Mouse (Mus musculus) layer of hippocampus, postnatal 36 days (tissue): ENCODE measurements around the gene Tspan15. TPM values are rescaled to one million over a fixed set of nuclear protein-coding genes. Genes with fewer than 3 reads are reported as not detected.

Source experiments
- DNase-seq, 2 experiments: peaks; one replicate each; pipeline ENCODE4 v3.0.0; 2022
- total RNA-seq, 2 experiments: library from RNA; stranded (reverse); gene quantifications; 2 replicates each; pipeline ENCODE4 v1.2.3; 2021

Tspan15 gene
- total RNA-seq, 2 experiments from 2014 or later, result 18.3 to 18.5 TPM

DNA sequence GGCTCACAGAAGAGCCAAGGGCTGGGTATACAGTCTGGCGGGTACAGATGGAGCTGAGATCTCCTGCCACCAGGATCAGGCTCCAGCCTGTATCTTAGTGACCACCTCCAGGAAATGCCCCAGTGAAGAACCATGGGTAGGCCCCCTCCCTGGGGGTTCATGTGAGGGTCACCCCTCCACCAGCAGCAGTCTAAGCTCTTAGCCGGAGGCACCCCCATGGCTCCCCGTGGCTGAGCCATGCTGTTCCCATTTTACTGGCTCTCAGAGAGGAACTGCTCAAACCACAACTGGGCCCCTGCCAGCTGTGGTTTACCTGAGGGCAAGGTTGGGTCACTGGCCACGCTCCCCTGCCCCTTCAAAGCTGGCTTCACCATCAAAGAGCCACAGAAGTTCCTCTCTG, 41.1 kb downstream of the Tspan15 start:
- no peak for DNase-seq

DNA sequence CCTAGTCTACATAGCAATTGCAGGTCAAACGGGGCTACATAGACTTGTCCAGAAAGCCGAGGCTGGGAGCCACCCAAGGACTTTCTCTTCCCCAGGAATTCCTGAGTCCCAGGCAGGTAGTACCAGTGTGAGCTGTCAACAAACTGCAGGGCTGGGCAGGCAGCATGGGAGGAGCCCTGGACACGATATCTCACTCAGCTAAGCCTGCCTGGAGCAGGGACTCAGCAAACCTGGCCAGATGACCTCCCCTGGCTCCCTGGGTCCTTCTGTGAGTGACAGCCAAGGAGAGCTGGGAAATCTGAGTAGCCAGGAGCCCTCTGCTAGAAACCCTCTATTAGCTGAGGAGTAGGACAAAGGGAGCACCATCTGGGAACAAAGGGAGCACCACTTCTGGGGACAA, 41.7 kb downstream of the Tspan15 start:
- no peak for DNase-seq

GRCm38 (mm10) chr10:62186882-62187281, 44.2 kb downstream of the Tspan15 start:
- peak; percentile 73 to 85 for DNase-seq

- peak; percentile 92 to 96 for DNase-seq
These were observed 48.0 kb downstream of the Tspan15 start for GRCm38 (mm10) chr10:62183053-62183452.

DNA sequence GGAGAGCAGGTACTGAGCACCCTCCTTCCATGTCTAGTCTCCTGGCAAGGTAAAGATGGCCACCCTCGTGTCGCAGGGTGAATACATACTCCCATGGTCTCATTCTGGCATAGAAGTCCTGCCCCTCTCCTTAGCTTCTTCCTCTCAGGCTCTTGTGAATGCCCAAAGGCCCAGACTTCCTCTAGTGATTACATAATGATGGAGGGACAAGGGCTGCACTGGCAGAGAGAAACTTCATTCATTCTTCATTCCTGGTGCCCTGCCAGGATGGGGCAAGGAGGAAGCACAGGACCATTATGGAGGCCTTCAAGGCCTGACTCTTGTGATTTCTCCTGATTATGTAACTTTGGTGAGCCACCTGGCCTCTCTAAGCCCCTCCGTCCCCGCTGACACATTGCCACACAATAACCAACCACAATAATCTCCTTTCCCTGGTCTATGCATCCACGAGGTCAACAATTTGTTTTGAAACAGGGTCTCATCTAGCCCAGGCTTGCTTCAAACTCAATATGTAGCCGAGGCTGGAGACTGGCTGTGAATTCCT, 48.5 kb downstream of the Tspan15 start:
- no peak for DNase-seq

GRCm38 (mm10) chr10:62181701-62182100, 49.4 kb downstream of the Tspan15 start:
- DNase-seq, result no peak

DNA sequence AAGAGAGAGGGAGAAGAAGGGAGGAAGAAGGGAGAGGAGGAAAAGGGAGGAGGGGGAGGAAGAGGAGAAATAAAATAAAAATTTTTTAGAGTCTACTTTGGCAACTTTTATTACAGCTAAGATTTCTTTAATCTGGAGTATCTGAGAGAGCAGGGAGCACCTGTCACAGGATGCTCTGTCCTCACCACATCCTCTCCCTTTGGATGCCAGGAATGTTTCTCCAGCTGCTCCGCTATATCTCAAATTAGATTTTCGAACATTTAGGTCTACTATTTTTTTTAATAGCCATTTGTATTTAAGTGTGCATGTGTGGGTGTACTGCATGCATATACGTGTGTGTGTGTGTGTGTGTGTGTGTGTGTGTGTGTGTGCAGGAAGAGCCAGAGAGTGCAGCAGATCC, 51.1 kb downstream of the Tspan15 start:
- DNase-seq, result no peak

DNA sequence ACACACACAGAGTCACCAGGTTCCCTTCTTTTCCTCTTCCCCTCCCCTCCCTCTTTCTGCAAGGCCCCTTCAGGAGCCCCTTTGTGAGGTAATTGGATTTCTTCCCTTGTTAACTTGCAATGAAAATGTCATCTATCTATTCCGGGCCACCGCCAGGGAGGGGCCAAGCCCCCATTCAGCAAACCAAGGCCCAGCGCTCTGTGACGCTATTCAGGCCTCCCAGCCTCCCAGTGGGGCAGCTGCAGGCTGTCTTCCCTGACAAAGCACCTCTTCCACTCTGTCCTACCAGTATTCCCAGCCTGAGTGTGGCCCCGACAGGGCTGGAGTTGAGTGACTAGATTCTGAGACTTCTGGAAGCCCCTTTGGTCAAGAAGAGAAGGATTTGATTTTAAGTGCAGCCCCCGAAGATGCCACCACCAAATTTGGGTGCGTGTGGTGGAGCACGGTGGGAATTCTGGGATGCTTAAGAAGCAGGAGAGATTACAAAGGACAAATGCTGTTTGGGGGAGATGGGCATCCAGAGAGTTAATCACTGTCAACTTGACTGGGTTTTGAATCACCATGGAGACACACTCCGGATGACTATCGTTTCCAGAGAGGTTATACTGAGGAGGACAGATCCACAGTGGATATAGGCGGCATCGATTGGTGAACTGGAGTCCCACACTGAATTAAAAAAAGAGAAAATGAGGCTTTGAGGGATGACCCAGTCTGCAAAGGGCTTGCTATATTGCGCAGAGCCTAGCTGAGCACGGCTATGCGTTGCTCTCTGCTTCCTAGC, 56.3 kb downstream of the Tspan15 start:
- no peak for DNase-seq

- no peak for DNase-seq
These were observed 57.1 kb downstream of the Tspan15 start for GRCm38 (mm10) chr10:62173941-62174448.

DNA sequence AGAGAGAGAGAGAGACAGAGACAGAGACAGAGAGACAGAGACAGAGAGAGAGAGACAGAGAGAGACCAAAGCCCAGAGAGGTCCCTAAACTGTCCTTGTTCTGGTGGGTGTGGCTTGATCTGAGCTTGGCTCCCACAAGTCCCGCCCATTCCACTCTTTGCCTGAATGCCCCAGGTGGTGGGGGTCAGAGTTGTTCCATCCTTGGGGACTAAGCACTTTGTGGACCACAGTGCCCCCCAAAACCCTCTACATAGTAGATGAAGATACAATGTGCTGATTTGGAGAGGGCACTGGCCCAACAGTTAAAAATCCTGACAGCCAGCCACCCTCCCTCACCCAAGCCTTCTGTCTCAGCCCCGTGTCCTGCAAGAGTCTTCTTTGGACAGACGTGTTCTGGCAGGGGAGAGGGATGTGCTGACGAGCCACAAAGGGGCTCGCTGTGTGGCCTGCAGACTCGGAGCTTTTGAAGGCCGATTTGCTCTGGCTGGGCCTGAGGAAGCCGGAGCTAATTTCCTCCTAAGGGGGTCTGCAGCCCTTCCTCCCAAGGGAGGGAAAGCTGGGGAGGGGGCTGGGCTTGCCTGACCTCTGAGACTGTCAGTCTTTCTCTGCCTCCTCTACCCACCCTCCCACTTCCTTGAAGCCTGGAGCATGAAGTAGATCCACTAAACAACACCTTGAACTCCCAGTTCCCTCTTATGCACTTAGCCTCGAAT, 58.1 kb downstream of the Tspan15 start:
- no peak for DNase-seq

- no peak for DNase-seq
These were observed 68.6 kb downstream of the Tspan15 start for GRCm38 (mm10) chr10:62162410-62162809.

DNA sequence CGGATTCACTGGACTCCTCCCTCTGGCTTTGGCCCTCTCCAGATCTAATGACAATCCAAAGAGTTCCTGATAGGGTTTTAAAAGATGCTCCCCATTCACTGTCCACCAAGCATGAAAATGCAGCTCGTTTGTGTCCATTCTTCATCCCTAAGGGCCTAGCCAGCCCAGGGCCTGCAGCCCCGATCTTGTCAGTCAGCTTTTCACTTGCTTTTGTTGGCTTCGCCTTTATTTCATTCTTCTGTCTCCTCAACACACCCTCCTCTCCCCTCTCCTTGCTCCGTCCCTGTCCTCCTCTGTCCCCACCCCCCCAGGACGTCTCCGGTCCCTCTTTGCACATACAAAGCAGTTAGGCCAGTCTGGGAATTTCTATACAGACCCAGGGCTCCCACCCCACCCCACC, 81.1 kb downstream of the Tspan15 start:
- no peak for DNase-seq

GRCm38 (mm10) chr10:62147466-62148248, 83.4 kb downstream of the Tspan15 start:
- DNase-seq, result no peak

GRCm38 (mm10) chr10:62145957-62146356, 85.1 kb downstream of the Tspan15 start:
- no peak for DNase-seq

- DNase-seq, result no peak
These were observed 87.2 kb downstream of the Tspan15 start, which contains the start of gene Fam241b for GRCm38 (mm10) chr10:62143820-62144219. Gene Fam241b (minus strand): TSS chr10:62143920.

DNA sequence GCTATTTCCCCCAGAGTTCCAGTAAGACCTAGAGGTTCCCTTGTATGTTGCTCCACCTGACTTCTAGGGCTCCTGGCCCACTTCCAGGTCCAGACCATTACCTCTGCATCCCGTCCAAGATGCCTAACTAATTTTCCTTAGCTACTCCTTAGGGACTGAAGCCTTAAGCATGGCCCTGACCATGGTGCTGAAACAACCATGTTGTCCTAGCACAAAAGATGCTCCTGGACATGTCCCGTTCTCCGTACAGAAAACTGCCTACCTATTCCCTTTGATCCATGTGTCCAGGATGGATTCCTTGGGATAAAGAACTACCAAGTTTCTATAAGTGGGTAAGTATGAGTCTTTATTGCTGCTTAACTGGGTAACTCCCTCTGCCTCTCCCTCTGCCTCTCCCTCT, 93.0 kb downstream of the Tspan15 start:
- DNase-seq, result no peak

- no peak for DNase-seq
These were observed 93.9 kb downstream of the Tspan15 start for GRCm38 (mm10) chr10:62137150-62137549.

GRCm38 (mm10) chr10:62135696-62136470, 95.2 kb downstream of the Tspan15 start:
- no peak for DNase-seq
